Mouse (Mus musculus) heart, embryonic 14.5 days (tissue): ENCODE measurements around the gene Lfng. TPM values are rescaled to one million over a fixed set of nuclear protein-coding genes. Genes with fewer than 3 reads are reported as not detected.

Experiments
- ATAC-seq: fragments of 200-750 bp; cut with Nextera tagmentation; 2 replicates; pipeline ENCODE4 v1.8.0; 2017; ENCODE audit warnings: low read depth, moderate TSS enrichment; ENCODE audit not compliant: insufficient number of reproducible peaks, insufficient read depth, low FRiP score
- H3K27ac ChIP-seq, 2 experiments: fragments of 200-500 bp in 1 of 2; fragments of 300-500 bp in 1 of 2; sonication (generic) in 1 of 2; replicated peaks in 1 of 2; 2 replicates each; pipeline ENCODE4 v1.5.1; 2012 to 2014; ENCODE audit warnings: low read depth in 2 of 2, low read length in 2 of 2, control low read depth in 1 of 2, mild to moderate bottlenecking in 1 of 2, mixed read lengths in 1 of 2; ENCODE audit not compliant: control insufficient read depth in 1 of 2, insufficient read depth in 1 of 2
- H3K27me3 ChIP-seq: fragments of 300-500 bp; sonication (generic); 2 replicates; pipeline ENCODE4 v1.6.1; 2014; ENCODE audit warnings: mild to moderate bottlenecking, low read length, control low read depth; ENCODE audit not compliant: control insufficient read depth, insufficient read depth
- H3K36me3 ChIP-seq: fragments of 300-500 bp; sonication (generic); 2 replicates; pipeline ENCODE4 v1.6.1; 2014; ENCODE audit warnings: mild to moderate bottlenecking, control low read depth, low read length, mixed read lengths; ENCODE audit not compliant: control insufficient read depth, insufficient read depth
- H3K4me1 ChIP-seq, 2 experiments: fragments of 200-500 bp in 1 of 2; fragments of 300-500 bp in 1 of 2; sonication (generic) in 1 of 2; 2 replicates each; pipeline ENCODE4 v1.6.1; 2012 to 2014; ENCODE audit warnings: low read length in 2 of 2, control low read depth in 1 of 2, mixed read lengths in 1 of 2; ENCODE audit not compliant: control insufficient read depth in 2 of 2, insufficient read depth in 2 of 2
- H3K4me2 ChIP-seq: fragments of 300-500 bp; sonication (generic); 2 replicates; pipeline ENCODE4 v1.6.1; 2014; ENCODE audit warnings: mild to moderate bottlenecking, low read length
- H3K4me3 ChIP-seq, 2 experiments: fragments of 200-500 bp in 1 of 2; fragments of 300-500 bp in 1 of 2; sonication (generic) in 1 of 2; 2 replicates each; pipeline ENCODE4 v1.5.1; 2012 to 2014; ENCODE audit warnings: low read length in 2 of 2, mild to moderate bottlenecking in 2 of 2, control low read depth in 1 of 2, low read depth in 1 of 2, moderate library complexity in 1 of 2; ENCODE audit not compliant: control insufficient read depth in 1 of 2, insufficient read depth in 1 of 2
- H3K9ac ChIP-seq: fragments of 300-500 bp; sonication (generic); 2 replicates; pipeline ENCODE4 v1.6.1; 2014; ENCODE audit warnings: mild to moderate bottlenecking, low read length
- H3K9me3 ChIP-seq: fragments of 300-500 bp; sonication (generic); 2 replicates; pipeline ENCODE4 v1.6.1; 2016; ENCODE audit warnings: low read length, control low read depth; ENCODE audit not compliant: control insufficient read depth
- WGBS: fragments of 180-500 bp; shearing (Covaris S2); extraction: QIAGEN DNeasy Blood & Tissue Kit; methylation state at CpG from one replicate; pipeline ENCODE4 v1.1.7; 2014; 5-methylcytosine and 5-hydroxymethylcytosine counted together
- polyA plus RNA-seq: library from polyadenylated mRNA; unstranded; fragments of >200 nt; fragmentation: Nextera tagmentation; extraction: Ambion mirVana; gene quantifications from 2 replicates; pipeline ENCODE4 v1.2.1, GENCODE M21; 2014

The Lfng gene
- polyA plus RNA-seq, 1 experiment from 2014 or later: 6.4 TPM

DNA sequence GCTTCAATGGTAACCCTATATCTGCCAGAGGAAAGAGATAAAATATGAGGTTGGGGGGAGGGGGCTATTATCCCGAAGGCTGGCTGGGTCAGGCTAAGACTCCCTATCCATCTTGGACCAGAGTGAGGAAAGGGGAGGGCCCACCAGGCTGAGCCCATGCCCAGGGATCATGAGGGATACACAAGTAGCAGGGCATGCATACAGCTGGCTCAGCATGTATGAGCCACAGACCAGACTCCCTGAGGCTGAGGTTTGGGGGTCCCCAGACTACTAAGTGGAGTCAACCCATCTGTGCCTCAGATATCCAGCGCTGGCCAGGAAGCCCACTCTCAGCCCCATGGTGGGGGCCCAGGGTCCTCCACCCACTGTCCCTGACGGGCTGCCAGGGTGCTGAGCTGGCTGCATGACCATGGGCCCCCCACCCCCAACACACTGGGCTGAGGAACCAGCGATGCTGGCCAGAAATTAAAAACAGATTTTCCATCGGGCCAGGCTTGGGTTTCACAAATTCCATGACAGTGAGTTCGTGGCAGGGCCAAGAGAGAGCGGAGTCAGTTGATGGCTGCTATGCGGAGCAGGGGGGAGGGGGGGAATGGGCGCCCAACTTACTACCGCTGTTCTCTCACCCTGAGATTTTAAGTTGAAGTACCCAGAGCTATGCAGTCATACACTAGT, 34.3 kb downstream of the Lfng start:
- Histone ChIP-seq H3K4me3 (no peak overlapping the region), H3K36me3 (peaks cover 43% of the 10 kb centered on the region), H3K9ac (peak overlapping the region; percentile 41), H3K27me3 (no peaks in the 10 kb centered on the region), H3K4me2 (0 out of 2 replicates have a peak overlapping the region, but pooled peaks have one; percentile 7), H3K4me1 (peaks cover 35 to 55% of the 10 kb centered on the region in 2 experiments), H3K27ac (peak overlapping the region; percentile 30 to 39), H3K9me3 (no peaks in the 10 kb centered on the region)
- no peak for ATAC-seq
- WGBS: 44% methylated on average over 10 of the region's 10 CpGs

DNA sequence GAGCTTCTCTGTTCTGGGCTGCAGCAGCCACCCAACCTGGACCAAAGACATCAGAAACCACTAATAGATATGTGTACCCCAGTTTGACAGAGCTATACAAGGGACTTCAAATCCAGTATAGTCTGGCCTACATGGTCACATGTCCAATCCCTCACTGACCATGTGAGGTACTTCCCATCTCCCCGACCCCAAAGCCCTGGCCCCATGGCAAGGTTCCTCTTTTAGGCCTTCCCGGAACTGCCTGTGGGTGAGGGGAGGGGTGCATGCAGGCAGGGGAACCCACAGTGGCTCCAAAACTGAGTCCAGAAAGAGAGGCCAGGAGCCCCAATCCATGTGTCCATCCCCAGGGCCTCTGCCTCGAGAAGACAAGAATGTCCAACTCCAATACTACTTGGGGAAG, 35.0 kb downstream of the Lfng start:
- no peak for ATAC-seq
- WGBS: 47% methylated on average over 3 of the region's 3 CpGs
- peak overlapping the region; percentile 30 to 39 for H3K27ac ChIP-seq
- H3K27me3 ChIP-seq: no peaks in the 10 kb centered on the region
- H3K4me2 ChIP-seq: no peak overlapping the region
- no peak overlapping the region for H3K4me3 ChIP-seq
- peaks cover 46% of the 10 kb centered on the region for H3K36me3 ChIP-seq
- H3K9ac ChIP-seq: peak overlapping the region; percentile 41
- H3K9me3 ChIP-seq: no peaks in the 10 kb centered on the region
- peaks cover 41 to 61% of the 10 kb centered on the region in 2 experiments for H3K4me1 ChIP-seq

DNA sequence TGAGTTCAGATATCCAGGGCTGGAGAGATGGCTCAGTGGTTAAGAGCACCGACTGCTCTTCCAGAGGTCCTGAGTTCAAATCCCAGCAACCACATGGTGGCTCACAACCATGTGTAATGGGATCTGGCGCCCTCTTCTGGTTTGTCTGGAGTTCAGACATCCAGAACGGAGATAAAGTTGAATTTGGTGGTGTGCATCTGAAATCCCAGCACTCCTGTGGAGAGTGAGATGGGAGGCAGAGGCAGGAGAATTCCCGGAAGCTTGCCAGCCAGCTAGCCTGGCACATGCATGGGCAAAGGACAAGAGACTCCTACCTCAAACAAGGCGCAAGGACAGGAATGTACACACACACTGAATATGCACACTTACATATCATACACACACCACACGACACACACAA, 37.1 kb downstream of the Lfng start:
- peak overlapping the region in 1 of 2 experiments; percentile 28; a peak in 1 of 4 replicates for H3K27ac ChIP-seq
- no peak overlapping the region for H3K9ac ChIP-seq
- no peaks in the 10 kb centered on the region for H3K9me3 ChIP-seq
- peak overlapping the region; percentile 12; the same call in 1 of the 2 replicates for H3K4me2 ChIP-seq
- ATAC-seq: no peak
- peaks cover 48 to 70% of the 10 kb centered on the region in 2 experiments for H3K4me1 ChIP-seq
- no peak overlapping the region for H3K4me3 ChIP-seq
- peaks cover 28% of the 10 kb centered on the region for H3K36me3 ChIP-seq
- WGBS: 83% methylated on average over 6 of the region's 6 CpGs
- no peaks in the 10 kb centered on the region for H3K27me3 ChIP-seq

- WGBS: 63% methylated on average over 15 of the region's 15 CpGs
- 0 out of 2 replicates have a peak overlapping the region, but pooled peaks have one; percentile 25 for H3K9ac ChIP-seq
Observed at GRCm38 (mm10) chr5:140644702-140645201, 37.6 kb downstream of the Lfng start.

DNA sequence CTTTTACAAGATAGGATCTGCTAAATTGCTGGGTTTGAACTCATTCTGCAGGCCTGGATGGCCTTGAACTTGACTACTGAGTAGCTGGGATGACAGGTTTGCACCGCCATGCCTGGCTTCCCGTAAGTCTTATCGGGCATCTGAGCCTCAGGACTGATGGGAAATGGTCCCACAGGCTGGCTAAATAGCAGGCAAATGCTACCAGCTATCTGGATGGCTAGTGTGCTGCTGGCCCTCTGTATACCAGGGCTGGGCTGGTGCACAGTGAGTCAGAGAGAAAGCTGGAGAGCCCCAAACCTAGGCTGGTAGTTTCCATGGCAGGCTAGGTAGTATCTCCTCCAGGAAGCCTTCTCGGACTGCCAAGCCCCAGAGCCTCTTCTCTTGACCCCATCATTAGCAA, 38.3 kb downstream of the Lfng start:
- Histone ChIP-seq H3K9ac (peak overlapping the region; percentile 25; the same call in 1 of the 2 replicates), H3K27me3 (no peaks in the 10 kb centered on the region), H3K4me3 (no peak overlapping the region), H3K9me3 (no peaks in the 10 kb centered on the region), H3K4me1 (peaks cover 53 to 66% of the 10 kb centered on the region in 2 experiments), H3K36me3 (peaks cover 22% of the 10 kb centered on the region), H3K4me2 (peak overlapping the region; percentile 12; the same call in 1 of the 2 replicates), H3K27ac (0 out of 4 replicates have a peak overlapping the region, but pooled peaks of 1 of the 2 experiments have one; percentile 61)
- whole genome bisulfite sequencing: 76% methylated on average over 4 of the region's 4 CpGs
- ATAC-seq: no peak

More at GRCm38 (mm10) chr5:140644702-140645201, 37.6 kb downstream of the Lfng start:
- Histone ChIP-seq H3K4me2 (peak overlapping the region; percentile 12; the same call in 1 of the 2 replicates), H3K27ac (peak overlapping the region; percentile 32 to 61), H3K4me3 (no peak overlapping the region), H3K4me1 (peaks cover 53 to 70% of the 10 kb centered on the region in 2 experiments), H3K36me3 (peaks cover 24% of the 10 kb centered on the region), H3K9me3 (no peaks in the 10 kb centered on the region), H3K27me3 (no peaks in the 10 kb centered on the region)
- ATAC-seq: no peak

GRCm38 (mm10) chr5:140646171-140646570, 39.1 kb downstream of the Lfng start:
- Histone ChIP-seq H3K9ac (peak overlapping the region; percentile 98; the same call in 1 of the 2 replicates), H3K4me3 (no peak overlapping the region), H3K9me3 (no peaks in the 10 kb centered on the region), H3K27me3 (no peaks in the 10 kb centered on the region), H3K4me2 (peak overlapping the region; percentile 89), H3K27ac (no peak overlapping the region), H3K36me3 (peaks cover 22% of the 10 kb centered on the region), H3K4me1 (peaks cover 49 to 59% of the 10 kb centered on the region in 2 experiments)
- 90% methylated on average over 6 of the region's 6 CpGs for WGBS
- ATAC-seq: no peak

DNA sequence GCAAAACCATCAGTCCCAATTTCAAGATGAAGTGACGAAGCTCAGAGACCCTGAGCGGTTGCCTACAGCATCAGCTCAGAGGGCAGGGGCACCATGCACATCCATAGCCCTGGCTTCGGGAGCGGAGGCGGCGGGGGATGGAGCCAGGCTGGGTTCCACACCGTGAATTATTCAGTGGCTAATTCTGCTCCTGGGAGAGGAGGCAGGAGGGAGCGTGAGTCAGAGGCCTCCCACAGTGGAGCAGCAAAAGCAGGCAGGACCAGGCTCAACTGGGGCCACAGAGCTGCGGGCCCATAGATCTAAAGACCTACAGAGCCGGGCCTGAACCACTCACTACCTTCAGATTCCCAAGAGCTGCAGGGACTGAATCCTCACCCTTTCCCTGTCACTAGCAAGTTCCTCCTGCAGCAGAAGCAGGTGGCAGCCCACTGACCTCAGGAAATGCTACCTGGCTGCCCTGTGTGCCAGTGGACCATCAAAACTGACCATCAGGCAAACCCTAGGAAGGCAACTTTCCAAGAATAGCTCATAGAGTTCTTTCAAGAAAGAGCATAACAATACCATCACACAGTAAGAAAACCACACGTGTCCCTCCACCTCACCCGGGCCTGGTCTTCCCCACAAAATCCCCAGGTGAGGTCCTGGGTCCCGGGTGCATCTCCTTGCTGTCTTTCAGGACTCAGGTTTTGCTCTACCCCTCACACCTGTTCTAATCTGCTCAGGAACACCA, 40.1 kb downstream of the Lfng start:
- WGBS: 63% methylated on average over 13 of the region's 13 CpGs
- Histone ChIP-seq H3K4me3 (peak overlapping the region; percentile 85 to 86), H3K27ac (peak overlapping the region; percentile 83 to 85), H3K27me3 (no peaks in the 10 kb centered on the region), H3K4me1 (peaks cover 42 to 53% of the 10 kb centered on the region in 2 experiments), H3K9ac (peak overlapping the region; percentile 98), H3K4me2 (peak overlapping the region; percentile 89), H3K9me3 (no peaks in the 10 kb centered on the region), H3K36me3 (peaks cover 22% of the 10 kb centered on the region)
- ATAC-seq: no peak
